Mouse (Mus musculus): ENCODE results near the gene AU022252.

GRCm38 (mm10) chr4:119218169-119218568 is 14.3 kb downstream of the AU022252 start, which contains the start of gene Tmem269:
- TF ChIP-seq CTCF (IDR thresholded peaks at IDR 0.05; ENCODE audit: low read depth, low read length) (no peak), POLR2A (IDR thresholded peaks at IDR 0.05; ENCODE audit: insufficient read depth, low read length) (no peak)

All from ES-Bruce4 (cell line).